Mouse (Mus musculus) adipocyte (in vitro differentiated cells): ENCODE data around the gene Xrcc3.

ENCODE experiments used
- DNase-seq: peaks from one replicate; pipeline ENCODE4 v3.0.0-alpha.2; 2016; ENCODE audit warnings: low spot score

The Xrcc3 gene

DNA sequence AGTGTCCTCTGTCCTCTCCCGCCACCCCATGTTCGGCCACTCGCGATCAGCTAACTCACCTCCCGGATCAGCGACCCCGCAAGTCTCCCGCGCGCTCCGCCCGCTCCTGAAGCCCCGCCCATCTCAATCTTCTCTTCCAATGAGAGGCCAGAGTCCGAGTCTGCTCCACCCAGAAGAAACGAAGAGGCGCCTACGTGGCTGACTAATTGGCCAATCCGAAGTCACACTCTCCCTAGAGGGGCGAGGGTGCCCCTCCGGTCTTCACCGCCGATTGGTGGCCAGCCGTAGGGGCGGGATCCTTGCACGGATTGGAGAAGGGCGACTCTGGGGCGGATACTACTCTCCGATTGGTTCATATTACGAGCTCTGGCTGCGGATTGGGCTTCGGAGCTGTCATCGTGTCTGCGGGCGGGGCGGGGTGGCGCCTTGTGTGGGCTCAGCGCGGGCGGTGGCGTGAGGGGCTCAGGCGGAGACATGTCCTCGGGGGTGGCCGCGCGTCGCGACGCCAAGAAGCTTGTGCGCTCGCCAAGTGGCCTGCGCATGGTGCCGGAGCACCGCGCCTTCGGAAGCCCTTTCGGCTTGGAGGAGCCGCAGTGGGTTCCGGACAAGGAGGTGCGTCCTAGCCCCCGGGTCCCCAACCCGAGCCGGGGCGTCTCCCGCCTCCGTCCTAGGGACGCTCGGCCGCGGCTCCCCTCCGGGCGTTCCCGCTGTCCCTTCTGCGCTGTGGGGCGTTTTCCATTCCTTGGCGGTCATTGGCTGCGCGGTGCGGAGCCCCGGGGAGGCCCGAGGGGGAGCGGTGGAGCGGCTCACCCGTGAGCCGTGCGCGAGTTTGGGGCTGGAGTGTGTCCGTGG, at the start of gene Xrcc3, which contains the start of gene Zfyve21:
Xrcc3 (minus strand) TSS at position 108 of the 852 bp plus-strand sequence.
Zfyve21 (plus strand) TSS at position 405 of the 852 bp plus-strand sequence.
- DNase-seq: peak; percentile 99

DNA sequence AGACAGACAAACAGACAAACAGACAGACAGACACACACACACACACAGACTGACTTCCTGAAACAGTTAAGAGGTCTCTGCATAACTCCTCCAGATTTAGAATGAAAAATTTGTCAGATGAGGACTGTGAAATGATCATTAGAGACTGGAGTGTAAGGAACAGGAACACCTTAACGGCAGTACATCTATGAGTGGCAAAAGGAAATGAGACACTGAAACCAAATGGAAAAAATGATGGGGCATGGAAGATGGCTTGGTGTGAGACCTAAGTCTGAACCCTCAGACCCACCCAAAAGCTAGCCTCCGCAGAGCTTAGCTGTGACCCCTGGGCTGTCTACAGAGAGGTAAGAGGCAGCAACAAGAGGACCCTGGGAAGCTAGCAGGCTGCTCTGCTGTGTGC, 41.8 kb upstream of the Xrcc3 start:
- no peak for DNase-seq

DNA sequence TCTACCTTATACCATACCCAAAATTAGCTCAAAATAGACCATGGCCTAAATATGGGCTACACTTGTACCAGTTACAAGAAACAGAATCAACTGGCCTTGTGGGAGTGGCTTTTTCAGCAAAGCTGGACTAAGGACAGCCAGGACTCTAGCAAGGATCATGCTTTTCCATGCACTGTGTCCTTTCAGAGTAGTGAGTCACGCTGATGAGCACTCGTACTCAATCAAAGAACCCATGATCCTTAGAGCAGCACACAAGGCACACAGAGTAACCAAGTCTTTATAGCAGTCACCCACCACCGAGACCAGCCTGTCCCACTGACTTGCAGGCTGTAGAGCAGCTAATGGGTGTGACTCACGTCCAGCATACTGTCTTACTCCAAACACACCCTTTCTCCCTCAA, 39.9 kb upstream of the Xrcc3 start:
- DNase-seq: no peak

DNA sequence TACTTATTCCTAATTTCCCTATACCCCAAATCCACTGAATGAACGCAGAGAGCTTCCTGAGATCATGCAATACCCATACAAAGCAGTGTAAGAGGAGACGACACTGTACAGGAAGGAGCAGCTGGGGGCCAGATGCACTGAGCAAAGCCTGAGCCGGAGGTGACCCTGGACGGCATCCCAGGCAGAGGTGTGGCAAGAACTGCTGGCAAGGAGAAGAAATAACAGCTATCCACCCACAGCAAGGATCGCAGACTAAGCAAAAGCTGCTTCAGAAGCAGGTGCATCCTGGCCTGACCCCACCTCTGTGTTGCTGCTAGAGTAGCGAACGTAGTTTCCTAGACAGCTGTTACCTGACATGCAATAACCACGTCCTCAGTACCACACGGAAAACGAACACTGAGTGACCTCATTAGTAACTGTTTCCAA, 39.4 kb upstream of the Xrcc3 start:
- peak; percentile 21 for DNase-seq

DNA sequence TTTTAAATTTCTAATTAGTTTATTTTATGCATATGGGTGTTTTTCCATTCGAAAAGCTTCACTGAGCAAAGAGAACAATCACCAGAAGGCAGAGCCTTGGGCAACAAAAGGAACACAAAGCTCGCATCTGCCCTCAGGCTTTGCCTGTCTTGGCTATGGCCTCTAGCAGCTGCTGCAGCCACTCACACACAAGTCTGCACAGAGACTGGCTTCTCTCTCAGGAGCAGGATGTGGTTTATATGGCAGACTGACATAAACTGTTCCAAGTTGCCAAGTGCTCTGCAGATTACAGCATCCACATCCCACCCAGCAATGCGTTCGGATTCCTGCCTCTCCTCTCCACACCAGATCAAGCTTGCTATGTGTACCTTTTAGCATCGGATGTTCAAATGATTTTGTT, 38.1 kb upstream of the Xrcc3 start:
- DNase-seq: no peak

DNA sequence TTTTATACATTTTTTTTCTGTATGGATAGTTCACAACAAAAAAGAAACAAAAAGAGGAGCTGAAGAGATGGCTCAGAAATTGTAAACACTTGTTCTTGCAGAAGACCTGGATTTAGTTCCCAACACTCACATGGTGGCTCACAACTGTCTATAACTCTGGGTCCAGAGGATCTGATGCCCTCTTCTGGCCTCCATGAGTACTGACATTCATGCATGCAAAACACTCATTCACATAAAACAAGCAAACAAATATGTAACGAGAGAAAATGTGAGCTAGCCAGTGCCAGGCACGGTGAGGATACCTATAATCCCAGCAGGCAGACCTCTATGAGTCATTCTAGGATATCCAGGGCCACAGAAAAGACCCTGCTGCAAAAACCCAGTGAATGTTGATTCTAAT, 37.6 kb upstream of the Xrcc3 start:
- no peak for DNase-seq

DNA sequence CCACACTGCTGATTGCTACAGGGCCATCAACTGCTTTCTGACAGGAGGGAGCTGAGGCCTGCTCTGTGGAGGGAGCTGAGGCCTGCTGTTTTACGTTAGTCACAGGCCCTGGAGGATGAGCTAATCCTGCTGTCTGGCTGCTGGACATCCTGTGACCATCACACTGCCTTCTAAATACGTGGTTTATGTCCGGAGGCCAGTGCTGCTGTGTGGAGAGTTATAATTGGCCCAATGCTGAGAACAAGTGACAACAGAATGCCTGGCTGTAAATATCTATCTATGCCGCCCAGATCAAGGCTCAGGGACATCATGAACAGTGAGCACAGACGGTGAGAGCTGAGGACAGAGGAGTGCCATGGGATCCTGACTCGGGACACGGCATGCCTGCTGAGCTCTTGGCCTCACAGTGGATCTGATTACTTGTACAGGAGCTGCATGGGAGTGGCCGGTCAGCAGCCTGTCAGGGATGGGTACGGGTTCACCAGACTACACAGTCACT, 34.7 kb upstream of the Xrcc3 start:
- DNase-seq: peak; percentile 16

DNA sequence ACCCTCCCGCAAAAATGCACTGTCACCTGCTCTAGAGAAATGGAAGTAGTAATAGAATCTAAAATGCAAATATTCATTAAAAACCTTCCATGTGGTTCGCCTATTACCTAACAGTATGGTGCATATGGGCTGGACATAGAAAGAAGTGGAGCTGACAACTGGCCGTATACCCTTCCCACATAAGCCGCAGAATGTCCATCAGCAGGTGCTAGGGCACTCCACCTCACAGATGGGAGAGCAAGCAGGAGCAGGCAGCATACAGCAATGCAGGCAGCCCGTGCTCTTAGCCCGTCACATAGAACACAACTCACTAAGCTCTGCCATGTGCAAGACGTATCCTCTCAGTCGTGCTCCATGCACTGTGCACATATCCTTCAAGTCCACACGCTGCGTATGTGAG, 33.1 kb upstream of the Xrcc3 start:
- DNase-seq: no peak

DNA sequence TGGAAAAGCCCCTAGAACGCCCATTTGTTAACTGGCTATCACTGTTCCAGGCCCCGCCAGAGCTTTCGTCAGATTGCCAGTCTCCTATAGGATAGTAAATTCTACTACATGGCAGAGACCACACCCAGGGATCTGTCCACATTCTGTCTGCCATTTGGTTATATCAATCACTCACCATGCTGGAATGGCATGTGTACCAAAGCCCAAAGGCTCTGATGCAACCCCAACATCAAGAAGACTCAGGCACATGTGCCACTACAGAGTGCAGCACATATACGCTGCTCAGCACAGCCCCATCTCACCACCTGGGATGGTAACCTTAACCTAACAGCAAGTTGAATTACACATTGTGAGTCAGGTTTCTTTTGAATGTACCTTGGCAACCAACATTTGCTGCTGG, 32.3 kb upstream of the Xrcc3 start:
- DNase-seq: no peak

DNA sequence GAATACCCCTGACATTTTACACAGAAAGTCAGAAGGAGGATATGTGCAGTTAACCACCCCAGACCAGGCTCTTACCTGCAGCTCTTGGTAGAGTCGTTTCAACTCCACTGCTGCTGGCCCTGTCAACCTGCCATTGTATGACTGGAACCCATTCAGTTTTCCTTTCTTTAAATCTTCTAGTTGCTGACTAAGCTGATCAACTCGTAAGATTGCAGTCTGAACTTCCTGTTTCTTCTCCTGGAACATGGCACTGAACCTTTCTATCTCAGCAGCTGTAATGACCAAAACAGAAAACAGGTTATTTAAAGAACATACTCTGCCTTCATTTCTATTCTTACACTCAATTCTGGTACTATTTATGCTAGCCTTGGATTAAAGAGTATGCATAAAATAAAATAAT, 29.8 kb upstream of the Xrcc3 start:
- DNase-seq: no peak

DNA sequence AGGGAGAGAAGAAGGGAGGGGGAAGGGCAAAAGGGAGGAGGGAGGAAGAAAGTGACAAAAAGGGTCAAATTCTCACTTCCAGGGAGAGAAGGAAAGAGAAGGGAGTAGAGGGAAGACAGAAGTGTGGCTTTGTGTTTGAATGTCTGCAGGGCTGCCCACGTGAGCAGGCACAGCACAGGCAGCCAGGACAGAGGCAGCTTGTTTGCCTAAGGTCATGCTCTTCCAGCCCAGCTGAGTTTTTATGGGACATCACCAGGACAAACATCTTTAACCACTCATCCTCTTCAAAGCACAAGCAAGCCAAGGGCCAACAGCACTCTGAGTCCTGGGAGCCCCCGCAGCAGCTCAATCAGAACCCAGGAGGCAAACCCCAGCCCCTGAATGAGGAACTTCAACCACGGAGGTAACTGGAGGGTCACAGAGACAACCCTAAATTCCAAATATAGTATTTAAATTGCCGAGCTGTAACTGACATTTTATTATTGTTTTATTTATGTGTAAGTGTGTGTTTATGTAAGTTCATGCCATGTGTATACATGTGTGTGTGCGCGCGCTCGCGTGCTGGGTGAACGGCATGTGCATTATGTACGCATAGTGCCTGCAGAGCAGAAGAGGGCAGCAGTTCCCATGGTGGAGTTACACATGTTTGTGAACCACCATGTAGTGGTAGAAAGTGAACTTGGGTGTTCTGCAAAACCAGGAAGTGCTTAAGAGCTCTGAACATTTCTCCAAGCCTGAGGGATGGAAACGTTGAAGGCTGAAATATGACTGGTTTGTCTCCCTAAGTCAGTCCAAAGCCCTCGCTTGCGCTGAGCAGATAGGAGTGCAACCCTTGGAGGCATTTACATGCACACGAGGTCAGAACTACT, 29.1 kb upstream of the Xrcc3 start:
- no peak for DNase-seq

DNA sequence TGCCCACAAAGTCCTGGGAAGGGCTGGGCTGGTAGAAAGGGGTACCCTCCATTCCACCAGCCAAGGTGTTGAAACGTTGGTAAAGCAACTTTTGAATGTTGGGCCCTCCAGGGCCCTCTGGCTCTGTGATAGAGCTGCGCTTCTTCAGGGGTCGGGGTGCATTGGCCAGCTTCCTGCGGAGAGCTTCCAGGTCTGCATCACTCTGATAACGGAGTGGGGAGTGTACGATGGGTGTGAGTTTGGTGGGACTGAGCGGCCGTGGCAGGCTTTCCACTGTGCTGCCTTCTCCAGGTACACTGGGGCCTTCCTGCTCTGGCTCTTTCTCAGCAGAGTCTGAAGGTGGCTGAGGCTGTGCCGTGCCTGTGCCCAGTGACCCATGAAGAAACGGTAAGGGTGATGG, 19.8 kb upstream of the Xrcc3 start:
- DNase-seq: no peak

DNA sequence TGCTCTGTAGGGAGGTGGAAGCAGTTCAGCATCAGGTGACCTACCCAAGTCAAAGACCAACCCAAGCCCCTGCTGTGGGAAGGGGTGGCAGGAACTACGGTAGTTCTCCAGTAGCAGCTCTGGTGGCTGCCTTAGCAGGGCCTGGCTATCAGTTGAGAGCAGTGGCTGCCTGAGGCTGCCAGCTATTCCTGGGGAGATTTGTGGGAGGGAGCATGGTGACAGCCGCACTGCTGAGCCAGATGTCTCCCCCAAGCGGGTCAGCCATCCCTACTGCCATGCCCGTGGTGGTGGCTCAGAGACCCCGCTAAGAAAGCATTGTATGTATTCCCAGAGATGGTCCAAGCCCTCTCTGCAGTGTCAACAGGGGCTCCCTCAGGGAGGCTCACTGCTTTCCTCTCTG, 19.0 kb upstream of the Xrcc3 start:
- no peak for DNase-seq

DNA sequence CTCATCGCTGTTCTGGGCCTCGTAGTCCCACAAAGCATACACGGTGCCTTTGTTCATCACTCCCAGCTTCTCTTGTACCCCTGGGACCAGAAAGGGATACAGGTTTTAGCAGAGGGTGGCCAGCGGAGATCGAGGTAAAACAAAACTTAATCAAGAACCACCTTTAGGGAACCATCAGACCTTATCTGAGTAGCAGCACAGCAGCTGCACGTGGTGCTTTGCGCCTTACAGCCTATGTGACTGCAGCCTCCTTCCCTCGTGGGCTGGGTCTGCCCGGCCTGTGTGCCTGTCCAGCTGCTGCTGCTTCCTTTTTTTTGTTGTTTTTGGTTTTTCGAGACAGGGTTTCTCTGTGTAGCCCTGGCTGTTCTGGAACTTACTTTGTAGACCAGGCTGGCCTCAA, 16.7 kb upstream of the Xrcc3 start:
- DNase-seq: no peak

DNA sequence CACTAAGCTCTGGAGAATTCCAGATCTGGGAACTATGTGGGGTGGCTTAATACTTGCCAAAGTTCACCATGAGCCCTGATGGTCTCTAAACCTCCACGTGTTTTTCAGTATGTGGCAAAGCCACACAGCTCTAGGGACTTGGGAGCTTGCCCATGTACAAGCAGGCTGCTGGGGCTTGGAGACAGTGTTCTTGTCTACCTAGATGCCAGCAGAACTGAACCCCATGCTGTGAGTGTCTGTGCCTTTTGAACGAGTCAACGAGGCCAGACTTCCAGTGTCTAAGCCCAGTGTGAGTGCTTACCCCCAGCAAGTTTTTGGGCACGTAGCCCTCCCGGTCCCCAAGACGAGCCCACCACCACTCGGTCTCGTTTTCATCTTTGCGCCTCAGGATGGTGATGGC, 16.3 kb upstream of the Xrcc3 start:
- DNase-seq: no peak

DNA sequence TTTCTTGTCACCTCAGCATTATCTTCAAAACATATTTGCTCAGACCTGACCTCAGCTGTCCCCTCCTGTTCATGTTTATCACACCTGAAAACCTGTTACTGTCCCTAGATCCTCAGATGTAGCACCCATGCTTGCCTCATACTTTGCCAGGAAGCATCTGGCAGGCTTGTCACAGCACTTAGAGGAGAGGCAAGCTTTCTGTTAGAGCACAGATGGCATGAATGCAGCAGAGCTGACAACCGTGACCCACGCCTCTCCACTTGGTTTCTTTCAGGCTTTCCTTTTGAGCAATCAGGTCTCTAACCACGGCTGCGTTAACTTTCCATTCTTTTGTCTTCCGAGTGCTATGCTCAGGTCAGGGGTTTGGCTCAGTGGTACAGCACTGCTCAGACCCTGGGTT, 15.8 kb upstream of the Xrcc3 start:
- DNase-seq: no peak

DNA sequence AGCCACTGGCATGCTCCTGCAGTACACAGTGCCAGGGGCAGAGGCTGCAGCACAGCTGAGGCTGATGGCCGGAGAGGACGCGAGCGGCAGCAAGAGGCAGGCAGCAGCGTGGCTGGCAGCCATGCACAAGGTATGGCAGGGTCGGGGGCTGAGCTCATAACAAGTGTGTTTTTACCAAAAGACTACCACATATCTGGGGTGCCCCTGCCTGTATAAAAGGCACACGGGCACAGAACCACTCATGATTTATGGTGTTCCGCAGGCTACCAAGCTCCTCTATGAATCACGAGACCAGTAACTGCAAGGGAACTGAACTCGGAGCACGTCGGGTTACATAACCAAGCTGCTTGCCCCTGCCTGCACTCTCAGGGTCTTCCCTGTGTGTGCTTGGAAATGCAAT, 13.9 kb upstream of the Xrcc3 start:
- DNase-seq: no peak

DNA sequence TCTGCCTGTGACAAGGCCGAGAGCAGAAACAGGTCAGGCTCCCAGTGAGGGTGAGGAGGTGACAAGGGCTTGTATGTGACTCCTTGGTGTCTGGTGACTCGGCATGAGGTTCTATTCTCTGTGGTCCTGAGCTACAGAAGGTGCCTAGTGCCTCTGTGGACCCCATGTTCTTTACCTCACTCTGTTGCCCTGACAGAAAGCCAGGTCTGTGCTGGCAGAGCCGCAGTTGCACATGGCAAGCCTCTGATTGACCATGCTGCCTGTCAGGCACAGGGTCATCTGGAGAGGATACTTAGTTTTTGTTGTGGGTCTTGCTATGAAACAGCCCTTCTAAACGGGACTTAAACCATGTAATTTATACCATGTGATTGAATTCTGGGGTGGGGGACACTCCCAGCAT, 8.3 kb upstream of the Xrcc3 start:
- no peak for DNase-seq

DNA sequence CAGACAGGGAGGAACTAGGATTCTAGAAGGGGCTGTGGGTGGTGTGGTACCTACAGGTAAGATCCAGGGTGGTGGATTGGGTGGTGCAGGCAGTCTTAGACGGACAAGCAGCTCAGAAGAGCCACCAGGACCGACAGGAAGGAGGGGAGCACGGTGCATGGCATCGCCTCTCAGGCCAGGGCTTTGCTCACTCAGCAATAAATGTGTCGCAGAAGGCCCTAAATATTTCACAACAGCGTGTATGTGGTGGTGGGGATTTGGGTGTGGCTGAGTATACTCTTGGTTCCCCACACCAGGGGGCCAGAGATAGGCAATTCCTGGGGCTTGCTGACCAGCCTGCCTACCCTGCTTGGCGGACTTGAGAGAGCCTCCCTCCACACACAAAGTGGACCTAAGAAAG, 7.0 kb upstream of the Xrcc3 start:
- DNase-seq: no peak

DNA sequence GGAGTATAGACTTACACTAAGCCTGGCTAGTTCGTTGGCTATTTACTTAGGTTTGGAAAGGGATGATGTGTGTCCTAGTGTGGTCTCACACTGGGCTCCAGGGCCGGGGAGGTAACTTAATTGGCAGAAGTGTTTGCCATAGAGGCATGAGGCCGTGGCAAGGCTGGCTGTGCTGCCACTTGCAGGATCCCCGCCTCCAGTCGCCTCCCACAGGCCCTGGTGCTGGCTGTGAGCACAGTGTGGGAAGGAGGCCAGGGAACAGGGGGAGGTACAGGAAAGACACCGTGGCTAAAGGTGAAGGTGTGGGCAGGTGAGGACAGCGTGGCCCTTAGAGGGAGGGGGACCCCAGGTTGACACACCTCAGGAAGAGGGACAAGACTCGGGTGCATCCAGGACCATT, 6.3 kb upstream of the Xrcc3 start:
- no peak for DNase-seq

DNA sequence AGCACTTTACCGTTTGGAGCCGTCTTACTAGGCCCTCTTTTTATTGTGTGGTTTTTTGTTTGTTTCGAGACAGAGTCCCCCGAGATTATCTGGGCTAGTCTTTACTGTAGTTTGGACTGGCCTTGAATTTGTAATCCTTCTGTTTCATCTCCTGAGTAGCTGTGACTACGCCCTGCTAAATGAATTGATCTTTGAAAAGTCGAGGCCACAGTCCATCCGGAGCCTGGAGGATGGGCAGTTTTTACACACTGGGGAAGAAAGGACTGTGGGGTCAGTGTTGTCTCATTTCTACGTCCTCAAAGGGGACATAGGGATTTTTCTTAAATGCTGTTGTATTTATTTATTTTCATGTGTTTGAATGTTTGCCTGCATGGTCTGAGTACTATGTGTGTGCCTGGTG, 4.3 kb upstream of the Xrcc3 start:
- no peak for DNase-seq

DNA sequence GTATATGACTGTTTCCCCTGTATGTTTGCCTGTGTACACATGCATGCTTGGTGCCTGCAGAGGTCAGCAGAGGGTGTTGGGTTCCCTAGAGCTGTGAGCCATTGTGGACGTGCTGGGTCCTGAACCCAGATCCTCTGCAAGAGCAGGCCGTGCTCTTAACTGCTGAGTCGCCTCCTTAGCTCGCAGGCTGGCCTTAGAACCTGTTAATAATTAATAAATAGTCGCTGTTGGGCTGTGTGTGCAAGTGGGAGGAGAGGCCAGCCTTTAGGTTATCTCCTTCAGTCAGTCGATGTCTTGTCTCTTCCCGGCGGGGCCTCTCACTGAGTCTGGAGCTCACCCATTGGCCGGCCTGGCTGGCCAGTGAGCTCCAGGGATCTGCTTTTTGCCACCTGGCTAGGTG, 3.3 kb upstream of the Xrcc3 start:
- no peak for DNase-seq

DNA sequence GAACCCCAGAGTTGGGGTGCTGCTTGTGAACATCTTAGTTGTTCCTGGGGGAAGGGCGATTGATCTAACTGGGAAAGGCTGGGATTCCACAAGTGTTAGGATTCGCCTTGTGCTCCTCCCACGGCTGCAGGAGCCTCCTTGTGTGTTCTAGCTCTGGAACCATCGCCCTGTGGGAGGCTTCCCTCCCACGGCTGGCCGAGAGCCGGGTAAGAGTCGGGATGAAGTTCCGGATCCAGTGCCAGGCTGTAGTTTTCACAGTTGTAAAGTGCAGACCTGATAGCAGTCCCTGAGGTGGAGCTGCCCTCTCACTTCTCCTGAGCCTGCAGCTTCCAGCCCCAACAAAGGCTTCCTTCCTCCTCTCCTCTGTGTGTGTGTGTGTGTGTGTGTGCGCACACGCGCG, 2.9 kb upstream of the Xrcc3 start:
- DNase-seq: no peak
